Mouse (Mus musculus) stomach, embryonic 14.5 days (tissue): Measurements from ENCODE around the gene U2af2. TPM values are rescaled to one million over a fixed set of nuclear protein-coding genes. Genes with fewer than 3 reads are reported as not detected.
"Not testable (repeated sequence)": the region's sequence is repeated elsewhere in the genome, so short reads cannot be mapped to it uniquely, and the experiment has no call there.

ENCODE experiments used
- ATAC-seq: fragments of 200-750 bp; cut with Nextera tagmentation; 2 replicates; pipeline ENCODE4 v1.8.0; 2017; ENCODE audit warnings: low read depth, moderate TSS enrichment; ENCODE audit not compliant: insufficient number of reproducible peaks, insufficient read depth, low FRiP score
- H3K27ac ChIP-seq: fragments of 300-500 bp; sonication (generic); 2 replicates; pipeline ENCODE4 v1.5.1; 2014; ENCODE audit warnings: mild to moderate bottlenecking, low read length, moderate library complexity, mixed read lengths
- H3K27me3 ChIP-seq: fragments of 300-500 bp; sonication (generic); 2 replicates; pipeline ENCODE4 v1.6.1; 2014; ENCODE audit warnings: low read length, control low read depth, mixed read lengths; ENCODE audit not compliant: control insufficient read depth, insufficient read depth
- H3K36me3 ChIP-seq: fragments of 300-500 bp; sonication (generic); 2 replicates; pipeline ENCODE4 v1.6.1; 2014; ENCODE audit warnings: mild to moderate bottlenecking, control low read depth, low read length, moderate library complexity, mixed read lengths; ENCODE audit not compliant: control insufficient read depth, insufficient read depth
- H3K4me1 ChIP-seq: fragments of 300-500 bp; sonication (generic); 2 replicates; pipeline ENCODE4 v1.6.1; 2014; ENCODE audit warnings: low read length, control low read depth, mixed read lengths; ENCODE audit not compliant: control insufficient read depth, insufficient read depth
- H3K4me2 ChIP-seq: fragments of 300-500 bp; sonication (generic); replicated peaks from 2 replicates; pipeline ENCODE4 v1.6.1; 2014; ENCODE audit warnings: low read depth, low read length, control low read depth
- H3K4me3 ChIP-seq: fragments of 300-500 bp; sonication (generic); 2 replicates; pipeline ENCODE4 v1.5.1; 2014; ENCODE audit warnings: low read depth, low read length, control low read depth
- H3K9ac ChIP-seq: fragments of 300-500 bp; sonication (generic); replicated peaks from 2 replicates; pipeline ENCODE4 v1.6.1; 2014; ENCODE audit warnings: low read depth, mild to moderate bottlenecking, control low read depth, low read length, moderate library complexity, mixed read lengths
- H3K9me3 ChIP-seq: fragments of 300-500 bp; sonication (generic); 2 replicates; pipeline ENCODE4 v1.6.1; 2016; ENCODE audit warnings: low read depth, low read length, control low read depth; ENCODE audit not compliant: control insufficient read depth
- WGBS: fragments of 180-500 bp; shearing (Covaris S2); extraction: QIAGEN DNeasy Blood & Tissue Kit; methylation state at CpG from one replicate; pipeline ENCODE4 v1.1.7; 2014; 5-methylcytosine and 5-hydroxymethylcytosine counted together
- polyA plus RNA-seq: library from polyadenylated mRNA; unstranded; fragments of >200 nt; fragmentation: Nextera tagmentation; extraction: Ambion mirVana; gene quantifications from 2 replicates; pipeline ENCODE4 v1.2.1, GENCODE M21; 2014

U2af2 gene
- polyA plus RNA-seq, 1 experiment from 2014 or later, result 106 TPM

DNA sequence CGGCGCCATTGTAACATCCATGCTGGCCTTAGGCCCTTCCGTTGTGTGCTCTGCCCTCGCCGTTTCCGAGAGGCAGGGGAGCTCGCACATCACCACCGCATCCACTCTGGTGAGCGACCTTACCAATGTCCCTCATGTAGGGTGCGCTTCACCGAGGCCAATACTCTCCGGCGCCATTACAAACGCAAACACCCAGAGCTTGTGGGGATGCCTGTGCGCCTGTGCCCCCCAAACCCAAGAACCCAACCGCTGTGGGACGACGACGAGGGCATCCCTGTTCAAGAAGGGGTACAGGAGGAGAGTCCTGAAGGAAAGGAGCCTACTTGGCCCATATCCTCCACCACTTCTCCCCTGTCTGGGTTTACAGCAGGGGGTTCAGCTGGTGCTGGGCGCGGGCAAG is 44.0 kb upstream of the U2af2 start:
- Histone ChIP-seq H3K4me1 (peaks cover 14% of the 10 kb centered on the region), H3K27me3 (no peaks in the 10 kb centered on the region), H3K9me3 (no peaks in the 10 kb centered on the region), H3K36me3 (peaks cover 14% of the 10 kb centered on the region), H3K4me3 (no peak overlapping the region), H3K4me2 (no peak overlapping the region), H3K27ac (no peak overlapping the region), H3K9ac (no peak overlapping the region)
- ATAC-seq, result no peak
- 97% methylated on average over 21 of the region's 21 CpGs for WGBS

DNA sequence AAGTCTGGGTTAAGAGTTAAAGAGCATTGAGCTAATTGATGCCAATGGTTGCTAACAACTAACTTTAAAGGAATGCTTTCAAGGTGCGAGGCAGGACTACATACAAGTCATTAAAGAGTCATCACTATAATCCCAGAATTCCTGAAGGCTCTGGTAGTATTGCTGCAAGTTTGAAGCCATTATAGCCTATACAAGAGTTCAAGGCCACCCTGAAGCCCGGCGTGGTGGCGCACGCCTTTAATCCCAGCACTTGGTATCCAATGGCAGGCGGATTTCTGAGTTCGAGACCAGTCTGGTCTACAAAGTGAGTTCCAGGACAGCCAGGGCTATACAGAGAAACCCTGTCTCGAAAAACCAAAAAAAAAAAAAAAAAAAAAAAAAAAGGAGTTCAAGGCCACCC is 42.4 kb upstream of the U2af2 start:
- H3K4me1 ChIP-seq, H3K9me3 ChIP-seq, H3K9ac ChIP-seq, H3K27me3 ChIP-seq, ATAC-seq: not testable (repeated sequence)
- peak overlapping the region; percentile 98 for H3K27ac ChIP-seq
- 28% methylated on average over 8 of the region's 8 CpGs for WGBS
- peaks cover 26% of the 10 kb centered on the region for H3K36me3 ChIP-seq
- H3K4me2 ChIP-seq, result peak overlapping the region; percentile 47
- peak overlapping the region; percentile 85 for H3K4me3 ChIP-seq

DNA sequence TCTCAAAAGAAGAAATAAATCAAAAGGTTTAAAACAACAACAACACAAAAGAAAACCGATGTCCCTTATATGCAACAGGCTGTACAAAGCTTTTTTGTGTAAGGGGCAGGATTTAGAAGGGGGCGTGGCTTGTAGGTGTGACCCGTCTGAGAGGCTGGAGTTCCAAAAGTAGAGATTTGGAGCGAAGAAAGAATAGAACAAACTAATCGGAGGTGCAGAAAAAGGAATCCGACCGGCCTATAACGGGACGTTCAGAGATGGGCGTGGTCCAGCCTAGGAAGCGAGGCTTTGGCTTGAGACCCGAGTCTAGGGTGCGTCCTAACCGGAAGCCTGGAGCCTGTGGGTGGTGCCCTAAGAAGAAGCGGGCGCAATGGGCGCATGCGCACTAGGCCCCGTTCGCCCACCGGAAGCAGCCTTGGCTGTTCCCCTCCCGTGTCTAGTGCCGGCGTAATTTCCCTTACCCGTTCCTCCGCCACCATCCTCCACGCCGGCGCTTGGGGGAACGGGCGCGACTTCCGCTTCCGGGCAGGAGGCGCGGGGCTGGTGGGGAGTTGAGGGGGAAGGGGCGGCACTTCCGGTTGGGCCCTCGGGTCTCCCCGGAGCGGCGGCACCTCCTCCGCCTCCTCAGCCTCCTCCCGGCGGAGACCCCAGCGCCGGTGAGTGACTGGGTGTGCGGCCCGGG is 41.8 kb upstream of the U2af2 start, which contains the start of the genes Zfp865 and Ccdc106:
Zfp865 (plus strand) TSS at position 377 of the 682 bp plus-strand sequence.
Ccdc106 (plus strand) TSS at position 554 of the 682 bp plus-strand sequence.
- Histone ChIP-seq H3K4me3 (peak within 1 kb of the TSS; percentile 85), H3K4me2 (peak within 1 kb of the TSS; percentile 84), H3K9ac (peak within 1 kb of the TSS; percentile 84), H3K27ac (peak within 1 kb of the TSS; percentile 98), H3K9me3 (no peaks in the 10 kb centered on the region), H3K4me1 (peaks cover 9% of the 10 kb centered on the region; the same call in 1 of the 2 replicates), H3K27me3 (no peaks in the 10 kb centered on the region), H3K36me3 (peaks cover 29% of the 10 kb centered on the region)
- under 1% methylated on average over 49 of the region's 49 CpGs for WGBS
- peak; percentile 93 for ATAC-seq

DNA sequence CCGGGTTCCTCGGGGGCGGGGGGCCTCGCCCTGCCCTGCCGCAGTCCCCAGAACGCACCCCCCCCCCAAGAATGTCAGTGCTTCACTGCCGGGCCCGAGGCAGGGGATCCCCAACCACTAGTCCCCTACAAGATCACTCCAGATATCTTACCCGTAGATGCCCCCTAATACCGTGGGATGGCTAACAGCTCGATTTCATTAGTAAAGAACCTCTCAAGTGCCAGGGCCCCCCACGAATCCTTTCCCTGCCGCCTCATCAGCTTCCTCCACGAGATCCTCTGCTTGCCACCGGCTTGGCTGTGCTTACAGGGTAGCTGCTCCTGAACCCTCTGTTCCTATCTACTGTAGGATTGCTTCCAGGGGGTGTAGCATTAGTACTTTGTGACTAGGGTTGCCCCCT is 41.3 kb upstream of the U2af2 start:
- Histone ChIP-seq H3K36me3 (peaks cover 29% of the 10 kb centered on the region), H3K4me3 (peak overlapping the region; percentile 85), H3K27ac (peak overlapping the region; percentile 98), H3K27me3 (no peaks in the 10 kb centered on the region), H3K9ac (peak overlapping the region; percentile 84), H3K9me3 (no peaks in the 10 kb centered on the region), H3K4me1 (peaks cover 9% of the 10 kb centered on the region; the same call in 1 of the 2 replicates), H3K4me2 (peak overlapping the region; percentile 84)
- peak; percentile 11; the same call in 1 of the 2 replicates for ATAC-seq
- under 1% methylated on average over 15 of the region's 15 CpGs for WGBS

DNA sequence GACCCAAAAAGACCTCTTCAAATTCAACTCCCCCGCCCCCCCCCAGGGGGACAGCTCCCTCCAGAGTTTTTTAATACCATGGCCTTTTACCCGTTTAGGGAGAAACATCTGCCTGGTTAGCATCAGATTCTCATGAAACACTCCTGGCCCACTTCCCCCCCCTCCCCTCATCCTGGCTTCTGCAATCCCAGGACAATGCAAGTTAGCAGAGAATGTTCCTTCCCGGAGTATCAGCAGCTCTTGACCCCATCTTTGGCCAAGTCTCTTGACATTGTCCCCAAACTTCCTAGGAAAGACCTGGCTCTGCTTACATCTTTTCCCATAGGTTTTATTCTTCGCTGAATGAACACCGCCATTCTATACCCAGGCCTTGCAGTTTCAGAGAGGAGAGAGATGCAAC is 40.7 kb upstream of the U2af2 start:
- Histone ChIP-seq H3K36me3 (peaks cover 29% of the 10 kb centered on the region), H3K9me3 (no peaks in the 10 kb centered on the region), H3K4me1 (peaks cover 9% of the 10 kb centered on the region; the same call in 1 of the 2 replicates), H3K27me3 (no peaks in the 10 kb centered on the region), H3K9ac (peak overlapping the region; percentile 84), H3K4me3 (peak overlapping the region; percentile 85), H3K27ac (peak overlapping the region; percentile 98), H3K4me2 (peak overlapping the region; percentile 84)
- WGBS, result 43% methylated on average over 5 of the region's 5 CpGs
- ATAC-seq, result no peak

DNA sequence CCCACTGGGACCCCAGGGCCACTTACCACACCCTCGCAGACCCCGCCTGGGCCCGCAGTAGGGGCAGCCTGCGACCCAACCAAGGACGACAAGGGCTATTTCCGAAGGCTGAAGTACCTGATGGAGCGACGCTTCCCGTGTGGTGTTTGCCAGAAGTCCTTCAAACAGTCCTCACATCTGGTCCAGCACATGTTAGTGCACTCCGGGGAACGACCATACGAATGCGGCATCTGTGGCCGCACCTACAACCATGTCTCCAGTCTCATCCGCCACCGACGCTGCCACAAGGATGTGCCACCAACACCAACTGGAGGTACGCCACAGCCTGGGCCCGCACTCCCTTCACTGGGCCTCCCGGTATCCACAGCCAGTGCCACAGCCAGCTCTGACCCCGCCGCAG is 32.4 kb upstream of the U2af2 start:
- 94% methylated on average over 22 of the region's 22 CpGs for WGBS
- Histone ChIP-seq H3K4me2 (no peak overlapping the region), H3K9me3 (peaks cover 38% of the 10 kb centered on the region), H3K4me1 (no peaks in the 10 kb centered on the region), H3K4me3 (no peak overlapping the region), H3K27ac (no peak overlapping the region), H3K9ac (no peak overlapping the region), H3K36me3 (peaks cover 69% of the 10 kb centered on the region), H3K27me3 (no peaks in the 10 kb centered on the region)
- no peak for ATAC-seq

DNA sequence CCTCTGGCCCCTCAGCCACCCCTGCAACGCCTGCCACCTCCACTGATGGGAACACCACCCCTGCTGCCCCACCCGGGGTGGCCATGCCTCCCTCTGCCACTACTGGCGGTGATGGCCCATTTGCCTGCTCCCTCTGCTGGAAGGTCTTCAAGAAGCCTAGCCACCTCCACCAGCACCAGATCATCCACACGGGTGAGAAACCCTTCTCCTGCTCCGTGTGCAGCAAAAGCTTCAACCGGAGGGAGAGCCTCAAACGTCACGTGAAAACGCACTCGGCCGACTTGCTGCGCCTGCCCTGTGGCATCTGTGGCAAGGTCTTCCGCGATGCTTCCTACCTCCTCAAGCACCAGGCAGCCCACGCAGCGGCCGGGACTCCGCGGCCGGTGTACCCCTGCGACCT is 32.0 kb upstream of the U2af2 start:
- WGBS, result 91% methylated on average over 21 of the region's 21 CpGs
- Histone ChIP-seq H3K4me2 (no peak overlapping the region), H3K9ac (no peak overlapping the region), H3K27me3 (no peaks in the 10 kb centered on the region), H3K4me3 (no peak overlapping the region), H3K36me3 (peaks cover 67% of the 10 kb centered on the region), H3K4me1 (no peaks in the 10 kb centered on the region), H3K9me3 (peaks cover 38% of the 10 kb centered on the region), H3K27ac (no peak overlapping the region)
- no peak for ATAC-seq

DNA sequence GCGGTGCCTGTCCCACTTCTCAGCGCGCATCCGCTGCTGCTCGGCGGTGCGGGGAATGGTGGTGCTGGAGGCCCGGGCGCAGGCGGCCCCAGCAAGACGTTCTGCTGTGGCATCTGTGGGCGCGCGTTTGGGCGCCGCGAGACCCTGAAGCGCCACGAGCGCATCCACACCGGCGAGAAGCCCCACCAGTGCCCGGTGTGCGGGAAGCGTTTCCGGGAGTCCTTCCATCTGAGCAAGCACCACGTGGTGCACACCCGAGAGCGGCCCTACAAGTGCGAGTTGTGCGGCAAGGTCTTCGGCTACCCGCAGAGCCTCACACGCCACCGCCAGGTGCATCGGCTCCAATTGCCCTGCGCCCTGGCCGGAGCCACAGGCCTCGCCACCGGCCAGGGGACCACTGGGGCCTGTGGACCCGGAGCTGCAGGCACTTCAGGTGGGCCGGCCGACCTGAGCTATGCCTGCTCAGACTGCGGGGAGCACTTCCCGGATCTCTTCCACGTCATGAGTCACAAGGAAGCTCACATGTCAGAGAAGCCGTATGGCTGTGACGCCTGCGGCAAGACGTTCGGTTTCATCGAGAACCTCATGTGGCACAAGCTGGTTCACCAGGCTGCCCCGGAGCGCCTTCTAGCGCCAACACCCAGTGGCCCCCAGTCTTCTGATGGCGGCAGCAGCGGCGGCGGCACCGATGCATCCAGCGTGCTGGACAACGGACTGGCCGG is 31.2 kb upstream of the U2af2 start:
- H3K9ac ChIP-seq, result no peak overlapping the region
- no peak overlapping the region for H3K4me3 ChIP-seq
- no peaks in the 10 kb centered on the region for H3K4me1 ChIP-seq
- no peak for ATAC-seq
- no peak overlapping the region for H3K27ac ChIP-seq
- 84% methylated on average over 61 of the region's 63 CpGs for WGBS
- no peak overlapping the region for H3K4me2 ChIP-seq
- H3K27me3 ChIP-seq, result no peaks in the 10 kb centered on the region
- peaks cover 38% of the 10 kb centered on the region for H3K9me3 ChIP-seq
- peaks cover 70% of the 10 kb centered on the region for H3K36me3 ChIP-seq
